Mouse (Mus musculus): Measurements from ENCODE around the gene Slc34a3. TPM values are rescaled to one million over a fixed set of nuclear protein-coding genes. Genes with fewer than 3 reads are reported as not detected.

The Slc34a3 gene
- polyA plus RNA-seq, 1 experiment from 2014 or later: not detected

- 0% methylated on average over 17 of the region's 17 CpGs for WGBS
- H3K36me3 ChIP-seq (replicated peaks): peaks cover 16% of the 10 kb centered on the region
- peak overlapping the region; percentile 72 for H3K4me2 ChIP-seq
- no peaks in the 10 kb centered on the region for H3K27me3 ChIP-seq
- ATAC-seq (ENCODE audit: low FRiP score): no peak
- H3K4me1 ChIP-seq: peaks cover 79% of the 10 kb centered on the region
- H3K27ac ChIP-seq: peak overlapping the region; percentile 98
- H3K9ac ChIP-seq: peak overlapping the region; percentile 90
- H3K9me3 ChIP-seq: no peaks in the 10 kb centered on the region
- H3K4me3 ChIP-seq (replicated peaks): peak overlapping the region; percentile 86
Measured at GRCm38 (mm10) chr2:25181891-25182397, 52.2 kb downstream of the Slc34a3 start.

DNA sequence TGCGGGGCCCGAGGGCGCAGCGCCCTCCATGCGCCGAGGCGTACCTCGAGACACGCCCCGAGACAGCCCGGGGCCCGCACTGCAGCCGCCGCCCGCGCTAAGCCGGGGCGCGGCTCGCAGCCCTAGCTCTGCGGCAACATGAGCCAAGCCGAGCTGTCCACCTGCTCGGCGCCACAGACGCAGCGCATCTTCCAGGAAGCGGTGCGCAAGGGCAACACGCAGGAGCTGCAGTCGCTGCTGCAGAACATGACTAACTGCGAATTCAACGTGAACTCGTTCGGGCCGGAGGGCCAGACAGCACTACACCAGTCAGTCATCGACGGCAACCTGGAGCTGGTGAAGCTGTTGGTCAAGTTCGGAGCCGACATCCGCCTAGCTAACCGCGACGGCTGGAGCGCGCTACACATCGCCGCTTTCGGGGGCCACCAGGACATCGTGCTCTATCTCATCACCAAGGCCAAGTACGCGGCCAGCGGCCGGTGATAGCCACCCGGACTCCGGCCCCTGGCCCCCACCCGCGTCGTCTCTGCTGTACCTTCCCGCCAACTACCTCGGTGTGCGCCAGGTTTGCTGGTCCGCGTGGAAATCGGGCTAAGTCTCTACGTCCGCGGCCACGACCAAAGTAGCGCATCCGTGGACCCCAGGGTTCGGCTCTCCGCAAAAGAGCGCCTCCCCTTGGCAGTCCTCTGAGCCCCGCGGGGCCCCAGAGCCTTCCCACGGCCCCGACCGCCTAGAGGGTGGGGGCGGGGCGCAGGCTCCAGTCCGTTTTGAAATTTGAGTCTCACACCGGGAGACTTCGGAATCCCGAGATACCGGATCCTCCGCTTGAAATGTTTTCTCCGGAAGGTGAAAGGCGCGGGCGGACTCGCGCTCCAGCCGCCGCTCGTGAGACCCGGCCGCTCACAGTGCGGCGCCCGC is 52.9 kb downstream of the Slc34a3 start:
- peak overlapping the region; percentile 86 for H3K4me3 ChIP-seq (replicated peaks)
- peaks cover 79% of the 10 kb centered on the region for H3K4me1 ChIP-seq
- peak overlapping the region; percentile 90 for H3K9ac ChIP-seq
- H3K4me2 ChIP-seq: peak overlapping the region; percentile 72
- peak overlapping the region; percentile 98 for H3K27ac ChIP-seq
- peak; percentile 19; the same call in 1 of the 2 replicates for ATAC-seq (ENCODE audit: low FRiP score)
- H3K27me3 ChIP-seq: no peaks in the 10 kb centered on the region
- WGBS: under 1% methylated on average over 100 of the region's 100 CpGs
- H3K9me3 ChIP-seq: no peaks in the 10 kb centered on the region
- H3K36me3 ChIP-seq (replicated peaks): peaks cover 16% of the 10 kb centered on the region

DNA sequence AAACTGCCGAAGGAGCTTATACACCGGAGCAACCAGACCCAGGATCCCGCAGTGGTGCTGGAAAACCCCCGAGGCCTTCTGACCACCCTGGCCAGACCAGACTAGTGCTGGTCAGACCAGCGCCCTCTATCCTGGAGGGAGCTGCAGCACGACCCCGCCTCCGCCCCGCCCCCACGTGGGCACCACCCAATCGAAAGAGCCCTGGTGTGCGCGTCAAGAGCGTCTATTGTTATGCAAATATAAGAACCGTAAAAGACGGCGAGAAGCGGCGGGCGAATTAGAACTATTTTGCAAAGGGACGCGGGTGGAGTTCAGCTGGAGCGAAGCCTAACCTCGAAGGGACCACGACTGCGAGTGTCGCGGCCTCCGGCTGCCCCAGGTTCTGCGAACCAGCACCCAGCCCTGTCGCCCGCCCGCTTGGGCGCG is 53.7 kb downstream of the Slc34a3 start, which contains the start of gene Nrarp:
Gene Nrarp, plus strand, starts transcription at position 281 of the 426 bp plus-strand sequence.
- WGBS: under 1% methylated on average over 35 of the region's 35 CpGs

GRCm38 (mm10) chr2:25179566-25180217 is 54.5 kb downstream of the Slc34a3 start:
- peaks cover 79% of the 10 kb centered on the region for H3K4me1 ChIP-seq
- peak overlapping the region; percentile 86 for H3K4me3 ChIP-seq (replicated peaks)
- no peaks in the 10 kb centered on the region for H3K27me3 ChIP-seq
- peak overlapping the region; percentile 98 for H3K27ac ChIP-seq
- peak overlapping the region; percentile 90 for H3K9ac ChIP-seq
- peak overlapping the region; percentile 72 for H3K4me2 ChIP-seq
- 36% methylated on average over 15 of the region's 15 CpGs for WGBS
- H3K9me3 ChIP-seq: no peaks in the 10 kb centered on the region
- H3K36me3 ChIP-seq (replicated peaks): peaks cover 13% of the 10 kb centered on the region
- no peak for ATAC-seq (ENCODE audit: low FRiP score)

More for the DNA sequence above, 53.7 kb downstream of the Slc34a3 start, which contains the start of gene Nrarp:
- Histone ChIP-seq H3K4me1 (peaks cover 79% of the 10 kb centered on the region), H3K4me2 (peak within 1 kb of the TSS; percentile 72), H3K27me3 (no peaks in the 10 kb centered on the region), H3K36me3 (replicated peaks) (peaks cover 16% of the 10 kb centered on the region), H3K27ac (peak within 1 kb of the TSS; percentile 98), H3K9me3 (no peaks in the 10 kb centered on the region), H3K9ac (peak within 1 kb of the TSS; percentile 90), H3K4me3 (replicated peaks) (peak within 1 kb of the TSS; percentile 86)
- peak; percentile 89 for ATAC-seq (ENCODE audit: low FRiP score)

Other genes starting within 250 kb of the Slc34a3 start
- 103 and 112 TPM in 2 replicates for gene Nsmf, start 180.0 kb downstream of the Slc34a3 start, polyA plus RNA-seq (2016; fragmentation: Nextera tagmentation; extraction: Ambion mirVana)
- not detected in 2 replicates for gene Entpd8, start 154.1 kb downstream of the Slc34a3 start, polyA plus RNA-seq (2016; fragmentation: Nextera tagmentation; extraction: Ambion mirVana)
- 0.24 TPM in 1 of 2 replicates, not detected in the other for gene Noxa1, start 139.2 kb downstream of the Slc34a3 start, polyA plus RNA-seq (2016; fragmentation: Nextera tagmentation; extraction: Ambion mirVana)
- gene Nrarp, start 53.6 kb downstream of the Slc34a3 start, polyA plus RNA-seq (2016; fragmentation: Nextera tagmentation; extraction: Ambion mirVana): 76.8 and 81.0 TPM in 2 replicates
- gene Tor4a, start 37.5 kb downstream of the Slc34a3 start, polyA plus RNA-seq (2016; fragmentation: Nextera tagmentation; extraction: Ambion mirVana): 0.62 and 1.0 TPM in 2 replicates
- 106 and 111 TPM in 2 replicates for gene Nelfb, start 22.9 kb downstream of the Slc34a3 start, polyA plus RNA-seq (2016; fragmentation: Nextera tagmentation; extraction: Ambion mirVana)
- gene Stpg3, start 19.7 kb downstream of the Slc34a3 start, polyA plus RNA-seq (2016; fragmentation: Nextera tagmentation; extraction: Ambion mirVana): not detected in 2 replicates
- gene Fam166a, start 15.6 kb downstream of the Slc34a3 start, polyA plus RNA-seq (2016; fragmentation: Nextera tagmentation; extraction: Ambion mirVana): 0.46 and 0.87 TPM in 2 replicates
- 496 and 501 TPM in 2 replicates for gene Tubb4b, start 9.7 kb downstream of the Slc34a3 start, polyA plus RNA-seq (2016; fragmentation: Nextera tagmentation; extraction: Ambion mirVana)
- not detected in 2 replicates for gene Rnf224, start 2.4 kb upstream of the Slc34a3 start, polyA plus RNA-seq (2016; fragmentation: Nextera tagmentation; extraction: Ambion mirVana)
- gene Rnf208, start 7.9 kb upstream of the Slc34a3 start, polyA plus RNA-seq (2016; fragmentation: Nextera tagmentation; extraction: Ambion mirVana): 30.2 and 37.9 TPM in 2 replicates
- gene Cysrt1, start 8.1 kb upstream of the Slc34a3 start, polyA plus RNA-seq (2016; fragmentation: Nextera tagmentation; extraction: Ambion mirVana): not detected in 2 replicates
- gene AL732309.1, start 12.5 kb upstream of the Slc34a3 start, polyA plus RNA-seq (2016; fragmentation: Nextera tagmentation; extraction: Ambion mirVana): 4.2 and 6.0 TPM in 2 replicates
- 17.6 and 18.1 TPM in 2 replicates for gene Tmem203, start 21.1 kb upstream of the Slc34a3 start, polyA plus RNA-seq (2016; fragmentation: Nextera tagmentation; extraction: Ambion mirVana)
- 9.3 and 10.0 TPM in 2 replicates for gene Tprn, start 28.3 kb upstream of the Slc34a3 start, polyA plus RNA-seq (2016; fragmentation: Nextera tagmentation; extraction: Ambion mirVana)
- gene Ssna1, start 38.1 kb upstream of the Slc34a3 start, polyA plus RNA-seq (2016; fragmentation: Nextera tagmentation; extraction: Ambion mirVana): 207 and 224 TPM in 2 replicates
- gene Anapc2, start 38.1 kb upstream of the Slc34a3 start, polyA plus RNA-seq (2016; fragmentation: Nextera tagmentation; extraction: Ambion mirVana): 134 and 141 TPM in 2 replicates
- gene Tmem210, start 53.8 kb upstream of the Slc34a3 start, polyA plus RNA-seq (2016; fragmentation: Nextera tagmentation; extraction: Ambion mirVana): not detected in 2 replicates
- gene Lrrc26, start 55.6 kb upstream of the Slc34a3 start, polyA plus RNA-seq (2016; fragmentation: Nextera tagmentation; extraction: Ambion mirVana): not detected in 2 replicates
- 2.2 and 5.6 TPM in 2 replicates for gene Grin1, start 84.8 kb upstream of the Slc34a3 start, polyA plus RNA-seq (2016; fragmentation: Nextera tagmentation; extraction: Ambion mirVana)
- gene Man1b1, start 98.0 kb upstream of the Slc34a3 start, polyA plus RNA-seq (2016; fragmentation: Nextera tagmentation; extraction: Ambion mirVana): 74.8 and 80.8 TPM in 2 replicates
- 18.0 and 19.9 TPM in 2 replicates for gene Dpp7, start 122.0 kb upstream of the Slc34a3 start, polyA plus RNA-seq (2016; fragmentation: Nextera tagmentation; extraction: Ambion mirVana)
- gene Uap1l1, start 131.3 kb upstream of the Slc34a3 start, polyA plus RNA-seq (2016; fragmentation: Nextera tagmentation; extraction: Ambion mirVana): 4.0 and 4.3 TPM in 2 replicates
- gene Sapcd2, start 138.0 kb upstream of the Slc34a3 start, polyA plus RNA-seq (2016; fragmentation: Nextera tagmentation; extraction: Ambion mirVana): 60.8 and 67.8 TPM in 2 replicates
- gene Entpd2, start 161.5 kb upstream of the Slc34a3 start, polyA plus RNA-seq (2016; fragmentation: Nextera tagmentation; extraction: Ambion mirVana): 0.22 TPM in 1 of 2 replicates, not detected in the other
- 192 and 198 TPM in 2 replicates for gene Npdc1, start 165.0 kb upstream of the Slc34a3 start, polyA plus RNA-seq (2016; fragmentation: Nextera tagmentation; extraction: Ambion mirVana)
- 0.14 TPM in 1 of 2 replicates, not detected in the other for gene Fut7, start 188.9 kb upstream of the Slc34a3 start, polyA plus RNA-seq (2016; fragmentation: Nextera tagmentation; extraction: Ambion mirVana)
- 10.9 and 12.5 TPM in 2 replicates for gene Abca2, start 194.3 kb upstream of the Slc34a3 start, polyA plus RNA-seq (2016; fragmentation: Nextera tagmentation; extraction: Ambion mirVana)
- gene Clic3, start 222.5 kb upstream of the Slc34a3 start, polyA plus RNA-seq (2016; fragmentation: Nextera tagmentation; extraction: Ambion mirVana): 1.1 and 2.0 TPM in 2 replicates
- gene Paxx, start 226.7 kb upstream of the Slc34a3 start, polyA plus RNA-seq (2016; fragmentation: Nextera tagmentation; extraction: Ambion mirVana): 34.5 and 39.1 TPM in 2 replicates
- gene Ptgds, start 235.7 kb upstream of the Slc34a3 start, polyA plus RNA-seq (2016; fragmentation: Nextera tagmentation; extraction: Ambion mirVana): 0.69 and 1.3 TPM in 2 replicates